25 mouse cellular contexts compared by ENCODE assay signal in genomic region chr15:3497946-3498580, GRCm38 (mm10).
DNase-seq lines count a peak whose midpoint lies in the region; ATAC-seq and TF ChIP-seq lines count a peak whose summit lies in the region.
"Had no signal": no experiment of that assay in that cellular context is flagged by ENCODE, and none has a peak within 500 bp of the region (broad histone marks: within the 10 kb centered on the region; RNA-seq: fewer than 3 reads in every experiment).

No protein-coding gene starts in this region.

- no peaks in the 10 kb centered on the region for H3K36me3 ChIP-seq in heart, postnatal 0 days (replicated peaks; ENCODE audit: control insufficient read depth, insufficient read depth, low read length)
- no peaks in the 10 kb centered on the region for H3K36me3 ChIP-seq in heart, embryonic 12.5 days
- peaks cover 23% of the 10 kb centered on the region for H3K36me3 ChIP-seq in liver, adult 2 months (ENCODE audit: control insufficient read depth, insufficient read depth, low read length)
- H3K36me3 ChIP-seq in E14TG2a.4 (ENCODE audit: insufficient read depth, low read length), result no peaks in the 10 kb centered on the region
- no peaks in the 10 kb centered on the region for H3K36me3 ChIP-seq in forebrain, embryonic 13.5 days (ENCODE audit: poor library complexity, severe bottlenecking)
- H3K36me3 ChIP-seq: embryonic facial prominence, embryonic 12.5 days; limb, embryonic 10.5 days; limb, embryonic 15.5 days; liver, embryonic 15.5 days had no signal

- TF ChIP-seq EP300 in heart, postnatal 0 days (IDR thresholded peaks at IDR 0.05; ENCODE audit: low read depth), result no peak

- H3K27me3 ChIP-seq in heart, postnatal 0 days (ENCODE audit: control insufficient read depth, insufficient read depth, low read length), result no peaks in the 10 kb centered on the region
- no peaks in the 10 kb centered on the region for H3K27me3 ChIP-seq in heart, embryonic 12.5 days (replicated peaks)
- H3K27me3 ChIP-seq in liver, adult 2 months (ENCODE audit: control insufficient read depth, insufficient read depth, low read length), result no peaks in the 10 kb centered on the region
- no peaks in the 10 kb centered on the region for H3K27me3 ChIP-seq in E14TG2a.4 (ENCODE audit: insufficient read depth, low read length)
- no peaks in the 10 kb centered on the region for H3K27me3 ChIP-seq in forebrain, embryonic 13.5 days
- H3K27me3 ChIP-seq: embryonic facial prominence, embryonic 12.5 days; limb, embryonic 15.5 days; liver, embryonic 15.5 days had no signal

- peaks cover 14% of the 10 kb centered on the region; the same call in 1 of the 2 replicates for H3K79me2 ChIP-seq in liver, adult 2 months (ENCODE audit: control insufficient read depth, insufficient read depth, low read length)

- no peak overlapping the region for H3K9ac ChIP-seq in heart, postnatal 0 days (replicated peaks; ENCODE audit: low read depth, low read length)
- no peak overlapping the region for H3K9ac ChIP-seq in heart, embryonic 12.5 days
- no peak overlapping the region for H3K9ac ChIP-seq in liver, adult 2 months (ENCODE audit: low read depth, low read length)
- no peak overlapping the region for H3K9ac ChIP-seq in forebrain, embryonic 13.5 days
- H3K9ac ChIP-seq: embryonic facial prominence, embryonic 12.5 days; limb, embryonic 15.5 days; liver, embryonic 15.5 days had no signal

- H3K4me1 ChIP-seq in heart, postnatal 0 days (ENCODE audit: control insufficient read depth, insufficient read depth), result peaks cover 32% of the 10 kb centered on the region
- peaks cover 14% of the 10 kb centered on the region for H3K4me1 ChIP-seq in heart, embryonic 12.5 days (replicated peaks)
- H3K4me1 ChIP-seq in liver, adult 2 months (ENCODE audit: control insufficient read depth, insufficient read depth, low read length), result peaks cover 38% of the 10 kb centered on the region
- H3K4me1 ChIP-seq in E14TG2a.4 (replicated peaks; ENCODE audit: low read depth, low read length), result no peaks in the 10 kb centered on the region
- H3K4me1 ChIP-seq in forebrain, embryonic 13.5 days, result no peaks in the 10 kb centered on the region
- H3K4me1 ChIP-seq: embryonic facial prominence, embryonic 12.5 days; limb, embryonic 10.5 days; liver, embryonic 15.5 days had no signal

- H3K27ac ChIP-seq in gastrocnemius, adult 2 months, result peak overlapping the region; percentile 63; the same call in 1 of the 2 replicates
- H3K27ac ChIP-seq in heart, postnatal 0 days (ENCODE audit: low read depth), result peak overlapping the region; percentile 72
- H3K27ac ChIP-seq in heart, embryonic 12.5 days (ENCODE audit: poor library complexity, severe bottlenecking), result no peak overlapping the region
- H3K27ac ChIP-seq in liver, adult 2 months (replicated peaks; ENCODE audit: insufficient read depth, low read depth, low read length), result no peak overlapping the region
- H3K27ac ChIP-seq in forebrain, embryonic 13.5 days, result no peak overlapping the region
- H3K27ac ChIP-seq: embryonic facial prominence, embryonic 12.5 days; limb, embryonic 10.5 days; limb, embryonic 15.5 days; liver, embryonic 15.5 days; macrophage had no signal

- H3K4me3 ChIP-seq in gastrocnemius, adult 2 months, result no peak overlapping the region
- no peak overlapping the region for H3K4me3 ChIP-seq in heart, postnatal 0 days (ENCODE audit: low read depth, low read length)
- no peak overlapping the region for H3K4me3 ChIP-seq in heart, embryonic 12.5 days
- no peak overlapping the region for H3K4me3 ChIP-seq in liver, adult 2 months (ENCODE audit: insufficient read depth, low read depth, low read length)
- H3K4me3 ChIP-seq in E14TG2a.4 (replicated peaks; ENCODE audit: low read length), result no peak overlapping the region
- H3K4me3 ChIP-seq in forebrain, embryonic 13.5 days, result no peak overlapping the region
- H3K4me3 ChIP-seq: embryonic facial prominence, embryonic 12.5 days; limb, embryonic 10.5 days; limb, embryonic 15.5 days; liver, embryonic 15.5 days had no signal

- TF ChIP-seq POLR2A in liver, adult 2 months (IDR thresholded peaks at IDR 0.05; ENCODE audit: extremely low read depth, insufficient read depth, low read length), result no peak

- intact Hi-C loops in gastrocnemius, adult 2 months (cut with DNase I), result no loop called here

- TF ChIP-seq CTCF in gastrocnemius, adult 2 months (IDR thresholded peaks at IDR 0.05), result no peak
- no peak; the same call in 1 of the 2 replicates for TF ChIP-seq CTCF in heart, postnatal 0 days (IDR thresholded peaks at IDR 0.05; ENCODE audit: low read depth)
- no peak for TF ChIP-seq CTCF in liver, adult 2 months (IDR thresholded peaks at IDR 0.05; ENCODE audit: low read depth, low read length)
- peak; percentile 29 for TF ChIP-seq CTCF in E14TG2a.4 (conservative IDR thresholded peaks at IDR 0.05; ENCODE audit: low read length)

- no peak for ATAC-seq in heart, postnatal 0 days (ENCODE audit: insufficient read depth, low read depth)
- no peak for ATAC-seq in heart, embryonic 12.5 days (ENCODE audit: insufficient number of reproducible peaks, low FRiP score)
- no peak for ATAC-seq in forebrain, embryonic 13.5 days
- ATAC-seq: forebrain, embryonic 16.5 days had no signal

- no peak overlapping the region for H3K4me2 ChIP-seq in heart, postnatal 0 days (ENCODE audit: low read depth, low read length)
- H3K4me2 ChIP-seq in heart, embryonic 12.5 days, result no peak overlapping the region
- no peak overlapping the region for H3K4me2 ChIP-seq in forebrain, embryonic 13.5 days
- H3K4me2 ChIP-seq: embryonic facial prominence, embryonic 12.5 days; limb, embryonic 15.5 days; liver, embryonic 15.5 days had no signal

- H3K9me3 ChIP-seq in heart, postnatal 0 days (replicated peaks; ENCODE audit: control insufficient read depth, low read length), result no peaks in the 10 kb centered on the region
- H3K9me3 ChIP-seq in heart, embryonic 12.5 days (replicated peaks), result no peaks in the 10 kb centered on the region
- no peaks in the 10 kb centered on the region for H3K9me3 ChIP-seq in E14TG2a.4 (ENCODE audit: low read length)
- no peaks in the 10 kb centered on the region for H3K9me3 ChIP-seq in forebrain, embryonic 13.5 days (replicated peaks)
- H3K9me3 ChIP-seq: embryonic facial prominence, embryonic 12.5 days; limb, embryonic 10.5 days; limb, embryonic 15.5 days; liver, embryonic 15.5 days had no signal

- DNase-seq in gastrocnemius, adult 2 months, result no peak
- DNase-seq in gastrocnemius, postnatal 25 days, result no peak
- no peak for DNase-seq in heart, postnatal 0 days (ENCODE audit: low spot score)
- DNase-seq in liver, adult 2 months (ENCODE audit: extremely low read depth, low read depth, low spot score), result peak; percentile 71
- no peak for DNase-seq in liver
- DNase-seq: adrenal gland, postnatal 25 days; cerebellum, adult 11-12 months; cerebellum, adult 9-11 months; embryo, embryonic 11 days; gastrocnemius, postnatal 10 days; kidney, adult 11 months; kidney, postnatal 36 days; midbrain, embryonic 14.5 days; right cerebral cortex, adult 18-20 months; spleen, adult 18-20 months; thymus, postnatal 14 days had no signal

- 82% methylated on average over 9 of the region's 9 CpGs for WGBS in heart, postnatal 0 days
- 81% methylated on average over 9 of the region's 9 CpGs for WGBS in heart, embryonic 12.5 days
- 48% methylated on average over 9 of the region's 9 CpGs for WGBS in liver, adult 2 months
- WGBS in forebrain, embryonic 13.5 days, result 76% methylated on average over 9 of the region's 9 CpGs

Comparison
In these comparisons a context has a peak if more than half of its experiments do, and no peak if none do; other contexts are left out.
1. H3K27ac ChIP-seq: peak in gastrocnemius, adult 2 months (single experiment) and heart, postnatal 0 days (single experiment); none in heart, embryonic 12.5 days (single experiment), liver, adult 2 months (single experiment) and forebrain, embryonic 13.5 days (single experiment).